Mouse (Mus musculus): ENCODE measurements at regions not wholly inside any gene's neighbourhood (a gene's known extent, or its start where the extent isn't known, plus 50 kb on each side); places are given as distances from the start of the nearest gene placed in this dataset.
"Not testable (repeated sequence)": the region's sequence is repeated elsewhere in the genome, so short reads cannot be mapped to it uniquely, and the experiment has no call there.

DNA sequence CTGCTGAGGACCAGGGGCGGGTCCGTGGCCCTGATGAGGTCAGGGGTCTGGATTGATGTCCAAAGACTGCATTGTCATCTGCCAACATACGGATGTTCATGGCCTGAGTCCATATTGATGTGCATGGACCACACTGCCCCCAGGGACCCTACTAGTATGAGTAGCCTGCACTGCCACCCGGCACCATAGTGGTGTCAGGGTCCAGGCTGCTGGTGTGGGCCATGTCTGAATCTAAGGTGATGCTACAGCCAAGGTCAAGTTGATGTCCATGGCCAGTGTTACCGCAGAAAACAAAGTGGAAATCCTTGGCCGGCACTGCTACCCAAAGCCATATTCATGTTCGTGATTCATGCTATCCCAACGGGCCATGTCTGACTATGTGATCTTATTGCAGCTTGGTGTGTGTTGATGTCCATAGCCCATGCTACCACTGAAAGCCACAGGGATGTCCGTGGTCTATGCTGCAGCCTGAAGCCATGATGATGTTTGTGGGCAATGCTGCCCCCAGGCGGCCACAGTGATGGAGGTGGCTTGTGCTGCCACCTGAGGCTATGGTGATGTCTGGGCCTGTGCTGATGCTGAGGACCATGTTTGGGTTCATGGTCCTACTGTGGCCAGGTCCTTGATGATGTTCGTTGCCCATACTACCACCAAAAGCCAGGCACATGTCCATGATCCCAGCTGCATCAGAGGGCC lies 130.5 kb downstream of the Iqub start:
- ATAC-seq: no peak

DNA sequence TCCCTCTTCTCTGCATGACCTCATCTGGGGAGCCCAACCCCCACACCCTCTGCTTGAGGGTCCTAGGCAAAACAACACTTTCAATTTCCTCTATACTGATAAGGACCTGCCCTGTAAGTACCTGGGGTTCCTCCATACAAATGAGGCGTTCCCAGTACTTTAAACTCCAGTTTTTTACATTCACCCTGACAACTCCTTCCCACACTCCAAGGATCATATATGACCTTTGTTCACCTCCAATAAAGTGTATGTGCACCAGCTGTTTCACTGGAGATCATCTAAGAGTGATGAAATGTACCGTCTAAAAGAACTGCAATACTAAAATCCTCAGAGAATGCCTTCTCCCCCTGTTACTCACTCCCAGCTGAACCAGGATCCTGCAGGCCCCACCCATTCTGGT lies 135.0 kb downstream of the Iqub start:
- no peak for ATAC-seq

DNA sequence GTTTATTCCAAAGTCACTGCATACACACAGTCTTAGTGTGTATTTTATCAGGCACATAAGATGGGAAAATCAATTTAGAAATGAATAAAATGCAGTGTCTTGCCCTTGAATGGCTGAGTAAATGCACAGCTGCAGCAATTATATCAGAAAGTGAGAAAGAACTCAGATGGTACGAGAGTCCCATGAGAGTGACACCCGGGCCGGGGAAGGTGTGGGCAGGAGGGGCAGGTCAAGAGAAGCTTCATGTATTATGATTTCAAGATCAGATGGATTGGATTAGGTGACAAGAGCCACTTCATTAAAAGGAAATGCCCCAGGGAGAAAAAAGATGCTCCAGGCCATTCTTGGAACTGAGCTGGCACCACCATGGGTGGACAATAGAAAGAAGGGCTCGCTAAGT lies 138.1 kb downstream of the Iqub start:
- no peak for ATAC-seq

DNA sequence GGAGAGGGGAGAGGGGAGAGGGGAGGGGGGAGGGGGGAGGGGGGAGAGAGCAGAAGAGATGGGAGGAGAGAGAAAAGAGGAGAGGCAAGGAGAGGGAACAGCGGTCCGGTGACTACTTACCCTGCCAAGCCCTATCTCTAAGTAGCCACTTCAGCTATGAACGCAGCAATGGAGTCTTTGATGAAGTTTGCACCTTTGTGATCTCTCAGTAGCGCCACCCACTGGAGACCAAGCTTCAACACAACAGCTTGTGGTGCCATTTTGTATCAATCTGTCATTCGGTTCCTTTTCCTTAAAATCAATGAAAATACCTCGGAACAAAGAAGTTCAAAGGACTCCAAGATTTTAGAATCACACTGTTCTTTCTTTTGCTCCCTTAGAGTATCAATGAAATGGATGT lies 141.7 kb downstream of the Iqub start:
- ATAC-seq: no peak

DNA sequence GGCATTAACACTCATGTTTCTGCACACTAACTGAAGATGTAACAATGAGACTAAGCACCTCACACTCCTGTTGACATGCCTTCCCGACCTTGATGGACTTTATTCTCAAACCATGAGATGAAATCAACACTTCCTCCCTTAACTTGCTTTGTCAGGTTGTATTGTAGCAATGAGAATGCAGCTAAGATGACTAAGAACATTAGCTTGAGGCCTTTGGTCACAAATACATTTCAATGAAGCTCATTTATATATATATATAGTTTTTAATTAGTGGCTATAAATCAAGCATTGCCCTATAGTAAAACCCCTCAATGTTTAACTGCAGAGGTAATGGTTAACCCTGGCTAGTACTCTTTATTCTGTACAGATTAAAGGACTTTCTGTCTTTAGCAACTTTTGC lies 143.2 kb downstream of the Iqub start:
- ATAC-seq: no peak

DNA sequence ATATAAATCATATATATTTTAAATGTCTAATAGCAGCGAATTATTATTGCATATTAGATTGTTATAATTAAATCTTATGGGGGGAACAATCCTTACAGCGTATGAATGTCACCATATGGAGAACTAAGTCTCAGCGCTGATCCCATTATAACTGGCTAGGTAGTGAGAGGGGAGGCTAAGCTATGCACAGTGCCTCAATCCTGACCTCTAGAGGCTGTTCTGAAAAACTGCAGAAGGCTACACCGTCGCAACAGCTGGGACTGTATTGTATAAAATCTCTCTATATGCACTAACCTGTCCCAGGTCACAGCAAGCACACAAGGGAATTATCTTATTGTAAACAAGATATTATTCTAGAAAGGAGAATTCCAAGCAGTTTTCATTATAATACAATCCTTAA lies 164.0 kb downstream of the Iqub start:
- ATAC-seq: peak; percentile 80

DNA sequence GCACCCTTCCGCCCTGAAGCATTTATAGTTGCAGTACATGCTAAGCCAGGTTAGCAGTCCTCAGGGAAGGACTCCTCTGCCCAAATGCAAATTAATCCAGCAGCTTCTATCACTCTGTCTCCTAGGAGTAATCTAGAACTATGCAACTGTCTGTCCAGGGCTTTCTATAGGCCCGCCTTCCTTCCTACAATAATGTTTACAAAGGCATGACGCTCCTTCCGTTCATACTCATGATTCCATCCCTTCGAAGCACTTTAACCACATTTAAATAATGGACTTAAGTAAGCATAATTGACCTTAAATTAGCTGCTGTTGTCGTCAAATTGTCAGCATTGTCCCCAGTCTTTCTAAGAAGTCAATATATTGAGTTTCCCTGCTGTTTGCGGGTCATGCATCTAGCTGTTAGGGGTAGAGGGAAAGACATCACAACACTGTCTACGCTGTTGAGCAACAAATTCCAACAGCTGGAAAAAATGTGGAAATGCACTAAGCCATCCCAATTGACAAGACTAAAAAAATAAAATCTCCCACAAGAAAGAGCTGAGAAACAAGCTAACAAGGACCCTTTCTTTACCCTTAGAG lies 166.3 kb downstream of the Iqub start:
- peak; percentile 25 for ATAC-seq

DNA sequence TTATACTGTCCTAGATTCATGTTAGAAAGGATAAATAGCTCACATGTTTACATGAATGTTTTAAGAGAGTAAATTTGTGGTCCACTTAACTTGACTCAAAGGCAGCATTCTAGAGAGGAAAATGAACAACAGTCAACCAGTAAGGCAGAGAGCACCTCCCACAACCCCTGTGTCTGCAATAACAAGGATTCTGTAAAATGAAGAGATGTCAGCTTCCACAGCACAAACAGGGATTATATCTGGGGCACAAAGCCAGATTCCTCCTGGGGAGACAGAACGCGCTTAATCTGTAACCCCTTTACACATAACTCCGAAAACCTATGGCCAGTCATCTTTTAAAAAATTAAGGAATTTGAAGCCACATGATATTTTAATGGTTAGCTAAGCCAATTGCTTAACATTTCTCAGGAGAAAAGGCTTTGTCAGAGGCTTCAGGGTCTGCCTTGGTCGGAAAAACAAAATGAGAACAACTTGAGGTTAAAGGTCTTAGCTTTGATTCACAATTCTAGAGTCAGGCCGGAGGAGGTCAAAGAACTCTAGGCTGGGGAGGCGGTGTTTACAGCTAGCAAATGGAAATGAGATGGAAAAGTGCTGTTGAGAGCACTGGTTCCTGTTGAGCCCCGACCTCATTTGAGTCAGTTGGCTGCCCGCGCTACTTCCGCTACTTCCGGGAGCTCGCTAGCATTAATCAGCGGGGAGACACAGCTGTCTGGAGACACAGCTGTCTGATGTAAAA lies 167.0 kb downstream of the Iqub start:
- ATAC-seq: peak; percentile 78

DNA sequence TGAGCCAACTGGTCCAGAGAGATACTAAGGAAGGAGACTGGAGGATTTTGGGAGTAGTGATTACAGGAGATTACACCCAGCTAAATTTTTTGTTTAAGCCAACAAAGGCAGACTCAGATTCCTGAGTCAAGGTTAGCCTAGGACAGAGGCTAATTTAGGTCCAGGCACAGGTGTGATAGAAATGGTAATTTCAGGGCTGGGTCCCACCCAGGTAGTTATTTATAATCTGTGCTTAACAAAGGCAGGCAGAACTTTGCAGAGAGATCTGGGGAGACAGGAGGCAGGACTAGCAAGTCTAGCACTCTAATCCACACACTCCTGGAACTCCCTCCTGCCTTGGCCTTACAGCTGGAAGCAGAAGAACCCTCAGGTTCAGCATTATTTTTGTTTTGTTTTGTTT lies 172.4 kb downstream of the Iqub start:
- no peak for ATAC-seq

DNA sequence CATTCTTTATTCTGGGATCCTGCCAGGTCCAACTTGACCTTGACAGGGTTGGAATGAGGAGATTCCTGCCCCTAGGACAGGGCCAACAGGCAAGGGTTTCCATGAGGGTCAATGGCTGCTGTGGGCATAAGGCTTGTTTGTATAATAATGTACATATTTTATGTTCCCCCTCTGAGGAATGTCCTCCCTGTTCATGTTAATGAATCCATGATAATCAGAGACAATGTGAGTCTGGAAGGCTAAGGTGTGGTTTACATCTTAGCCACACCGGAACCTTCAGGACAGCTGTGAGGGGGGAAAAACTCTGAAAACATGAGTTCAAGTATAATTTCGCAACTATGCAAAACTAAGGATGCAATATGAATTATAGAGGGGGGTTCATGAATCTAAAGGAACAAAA lies 172.8 kb downstream of the Iqub start:
- no peak for ATAC-seq

DNA sequence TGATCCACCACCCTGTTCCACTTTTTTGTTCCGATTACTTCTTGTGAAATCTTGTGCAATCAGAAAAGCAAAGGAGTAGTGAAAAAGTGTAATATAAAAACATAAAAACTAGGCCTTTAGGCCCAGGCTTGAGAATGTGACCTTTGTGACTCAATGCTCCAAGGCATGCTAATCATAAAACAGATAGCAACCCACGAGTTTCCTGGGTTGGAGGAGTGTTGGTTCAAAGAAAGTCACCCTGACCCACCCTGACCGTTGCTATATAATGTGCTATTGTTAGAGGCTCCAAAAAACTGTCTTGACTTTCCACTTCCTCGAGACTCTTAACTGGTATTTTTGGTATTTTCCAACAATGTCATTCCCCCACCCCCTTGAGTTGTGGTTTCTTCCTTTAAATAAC lies 172.2 kb upstream of the Slc13a1 start:
- ATAC-seq: not testable (repeated sequence)

DNA sequence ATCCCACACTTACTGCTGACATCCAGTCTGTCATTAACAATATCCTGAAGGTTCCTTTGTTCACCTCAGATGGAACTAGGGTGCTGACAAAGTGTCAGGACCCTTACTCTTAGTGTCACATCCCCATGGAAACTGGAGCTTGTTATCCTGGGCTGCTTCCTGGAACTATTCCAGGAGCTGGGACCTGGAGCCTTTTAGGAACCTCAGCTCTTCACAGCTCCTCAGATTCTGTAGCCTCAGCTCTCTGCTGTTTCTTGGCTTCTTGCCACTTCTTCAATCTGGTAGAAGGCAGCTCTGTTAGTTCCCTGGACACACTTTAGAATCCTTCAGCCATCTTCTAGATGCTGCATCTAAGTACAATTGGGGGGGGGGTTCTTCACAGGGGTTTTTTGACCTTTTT lies 157.3 kb upstream of the Slc13a1 start:
- ATAC-seq: no peak

DNA sequence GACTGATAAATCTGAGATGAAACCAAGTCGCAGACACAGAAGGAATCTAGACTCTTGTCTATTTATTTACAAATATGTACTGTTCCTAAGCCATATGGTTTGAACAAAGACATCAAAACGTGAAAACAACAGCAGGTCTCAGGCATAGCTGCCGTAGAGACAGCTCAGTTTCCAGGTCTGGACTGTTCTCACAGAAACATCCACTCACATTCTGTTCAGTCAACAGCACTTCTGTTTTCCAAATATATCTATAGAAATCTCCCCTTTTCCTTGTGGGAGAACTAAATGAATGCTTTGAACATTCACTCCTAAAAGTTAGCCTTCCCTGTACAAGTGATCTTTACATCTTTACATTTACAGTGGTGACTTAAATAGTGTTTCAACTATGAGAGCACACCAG lies 156.8 kb upstream of the Slc13a1 start:
- ATAC-seq: no peak

DNA sequence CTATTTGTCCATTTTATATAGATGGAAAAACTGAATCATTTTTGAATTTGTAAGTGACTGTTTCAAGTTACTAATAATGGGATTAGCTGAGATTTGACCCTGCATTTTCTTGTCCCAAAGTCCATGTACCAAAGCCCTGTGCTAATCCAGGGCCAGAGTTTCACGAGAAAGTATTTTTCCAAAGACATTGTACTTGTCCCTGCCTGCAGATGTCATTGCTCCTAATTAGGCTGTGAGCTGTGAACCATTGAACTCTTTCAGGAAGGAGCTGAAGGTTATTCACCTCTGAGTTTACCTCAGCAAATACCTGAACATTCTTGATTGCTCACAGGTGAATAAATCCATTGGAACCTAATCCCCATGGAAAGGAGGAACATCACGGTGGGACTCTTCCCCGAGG lies 154.5 kb upstream of the Slc13a1 start:
- no peak for ATAC-seq

DNA sequence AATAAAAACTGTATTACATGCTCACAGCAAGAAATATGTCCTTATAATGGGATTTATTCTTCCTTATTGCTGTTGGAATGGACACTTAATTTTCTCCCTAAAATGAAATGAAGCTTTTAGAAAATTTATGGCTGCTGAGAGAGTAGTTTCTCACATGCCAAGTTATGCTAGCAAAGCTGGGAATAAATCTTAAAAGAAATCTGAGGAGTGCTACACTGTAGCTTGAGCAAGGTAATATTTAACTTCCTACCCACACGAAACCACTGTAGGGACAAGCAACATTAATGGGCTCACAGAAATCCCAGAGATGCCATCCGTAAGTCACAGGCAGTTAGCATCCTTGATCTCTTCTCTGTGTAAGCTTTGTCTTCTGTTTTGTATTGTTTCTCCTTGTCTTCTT lies 151.0 kb upstream of the Slc13a1 start:
- no peak for ATAC-seq

DNA sequence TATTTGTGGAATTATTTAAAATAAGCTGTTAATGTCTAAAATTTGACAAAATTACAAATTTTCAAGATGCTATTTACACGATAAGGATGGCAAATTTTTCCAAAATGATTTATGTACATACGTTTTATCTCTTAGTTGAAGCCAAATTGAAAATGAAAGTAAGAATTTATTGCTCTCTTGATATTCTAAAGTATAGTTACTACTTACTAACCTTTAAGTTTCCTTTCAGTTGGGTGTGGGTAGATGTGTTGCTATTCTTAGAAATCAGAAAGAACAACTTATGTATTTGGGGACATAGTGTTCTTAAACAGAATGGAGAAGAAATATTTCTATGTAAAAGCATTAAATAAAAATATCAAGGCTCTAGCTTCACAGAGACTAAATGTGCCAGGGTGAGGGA lies 142.8 kb upstream of the Slc13a1 start:
- ATAC-seq: peak; percentile 76

DNA sequence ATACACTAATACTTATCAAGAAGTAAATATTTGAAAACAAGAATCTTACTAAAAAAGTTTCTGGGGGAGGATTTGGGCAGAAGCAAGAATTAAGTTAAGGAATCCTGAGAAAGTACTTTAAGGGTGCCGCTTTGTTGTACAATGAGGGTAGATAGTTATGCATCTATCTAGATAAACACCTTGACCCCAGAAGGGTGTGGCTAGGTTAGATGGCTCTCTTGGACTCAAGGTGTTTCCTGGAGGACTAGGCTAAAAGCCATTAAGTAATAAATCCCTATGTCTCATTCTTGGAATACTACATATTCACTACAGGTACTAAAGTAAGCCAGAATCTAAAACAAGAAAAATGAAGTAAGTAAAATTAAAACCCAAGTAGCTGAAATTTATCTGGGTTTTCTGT lies 141.9 kb upstream of the Slc13a1 start:
- no peak for ATAC-seq

DNA sequence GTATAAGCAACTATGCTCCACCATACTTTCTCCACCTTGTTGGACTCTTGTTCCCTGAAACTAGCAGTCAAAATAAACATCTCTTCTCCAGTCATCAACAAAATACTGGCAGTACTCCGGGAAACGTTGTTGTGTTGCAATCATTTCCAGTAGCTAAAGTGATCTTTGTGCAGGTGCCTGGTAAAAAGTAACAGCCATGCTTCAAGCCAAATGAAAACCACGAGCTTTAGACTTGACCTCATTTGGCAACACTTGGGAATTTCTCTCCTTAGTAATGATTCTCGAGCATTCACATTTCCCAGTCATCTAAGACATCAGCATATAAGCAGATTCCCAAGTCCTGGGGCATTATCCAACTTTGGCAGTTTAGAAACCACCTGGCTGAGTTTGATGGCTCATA lies 133.8 kb upstream of the Slc13a1 start:
- no peak for ATAC-seq

DNA sequence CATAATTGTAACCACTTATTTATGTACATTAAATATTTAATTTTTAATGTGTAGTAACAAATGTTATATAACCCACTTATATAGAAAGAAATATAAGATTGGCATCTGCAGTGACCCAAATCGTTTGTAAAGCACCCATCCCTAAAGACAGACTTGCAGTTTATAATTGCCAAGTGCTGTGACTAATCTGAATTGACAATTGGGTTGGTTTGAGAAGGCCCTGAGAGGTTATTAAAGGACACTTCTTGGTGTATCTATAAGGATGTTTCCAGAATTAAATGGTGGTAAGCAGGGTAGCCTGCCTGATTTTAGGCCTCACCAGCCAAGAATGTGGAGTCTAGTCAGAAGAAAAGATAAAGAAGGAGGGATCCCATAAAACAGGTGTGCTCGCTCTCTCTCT lies 133.3 kb upstream of the Slc13a1 start:
- no peak for ATAC-seq

DNA sequence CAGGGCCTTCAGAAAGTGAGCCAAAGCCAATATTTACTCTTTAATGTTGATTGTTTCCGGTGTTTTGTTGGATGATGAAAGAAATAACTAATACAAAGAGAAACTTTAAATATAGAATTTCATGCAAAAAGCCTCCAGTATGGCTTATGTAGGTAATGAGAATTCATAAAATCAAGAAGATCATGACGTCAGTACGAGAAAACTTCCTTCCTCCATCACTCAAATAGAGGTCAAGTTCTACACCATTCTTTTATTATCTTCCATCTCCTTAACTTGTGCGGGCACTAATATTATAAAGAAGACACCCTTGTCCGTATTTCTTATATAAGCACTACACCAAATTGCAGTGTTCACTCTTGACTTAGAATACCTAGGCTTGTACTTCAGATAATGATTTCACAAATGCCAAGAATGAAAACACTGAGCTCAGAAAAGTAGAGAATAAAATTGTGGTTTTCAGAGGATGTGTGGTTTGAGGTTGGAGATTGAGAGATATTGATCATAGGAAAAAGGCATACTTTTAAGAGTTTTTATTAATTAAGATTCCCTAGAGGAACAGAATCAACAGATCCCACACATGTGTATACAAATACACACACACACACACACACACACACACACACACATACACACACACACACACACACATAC lies 130.8 kb upstream of the Slc13a1 start:
- peak; percentile 81 for ATAC-seq

DNA sequence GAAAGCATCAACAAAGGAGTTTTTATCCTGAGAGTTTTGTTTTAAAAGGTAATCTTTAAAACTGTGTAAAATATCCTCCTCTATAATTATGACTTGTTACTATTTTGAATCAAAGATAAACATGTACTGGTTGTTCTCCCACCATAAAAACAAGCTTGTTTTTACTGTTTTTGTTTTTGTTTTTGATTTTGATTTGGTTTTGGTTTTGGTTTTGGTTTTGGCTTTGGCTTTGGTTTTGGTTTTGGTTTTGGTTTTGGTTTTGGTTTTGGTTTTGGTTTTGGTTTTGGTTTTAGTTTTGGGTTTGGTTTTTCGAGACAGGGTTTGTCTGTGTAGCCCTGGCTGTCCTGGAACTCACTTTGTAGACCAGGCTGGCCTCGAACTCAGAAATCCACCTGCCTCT lies 120.9 kb upstream of the Slc13a1 start:
- ATAC-seq: peak; percentile 40

DNA sequence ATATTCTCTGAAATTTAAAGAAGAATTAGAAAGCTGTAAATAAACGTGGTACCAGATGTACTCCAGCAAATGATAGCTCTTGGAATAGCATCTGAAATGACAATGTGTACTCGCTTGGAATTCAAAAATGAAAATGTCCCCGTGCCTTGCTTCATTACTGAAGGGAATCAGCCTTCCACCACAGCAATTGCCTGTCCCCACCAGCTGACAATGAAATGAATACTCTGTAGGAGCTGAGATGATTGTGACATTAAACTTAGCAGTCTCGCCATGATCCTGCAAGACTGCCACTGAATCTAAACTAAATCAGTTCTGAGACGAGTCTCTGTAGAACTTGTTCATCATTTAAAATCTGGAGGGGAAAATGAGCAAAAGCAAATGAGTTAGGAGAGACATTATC lies 104.9 kb upstream of the Slc13a1 start:
- ATAC-seq: no peak

DNA sequence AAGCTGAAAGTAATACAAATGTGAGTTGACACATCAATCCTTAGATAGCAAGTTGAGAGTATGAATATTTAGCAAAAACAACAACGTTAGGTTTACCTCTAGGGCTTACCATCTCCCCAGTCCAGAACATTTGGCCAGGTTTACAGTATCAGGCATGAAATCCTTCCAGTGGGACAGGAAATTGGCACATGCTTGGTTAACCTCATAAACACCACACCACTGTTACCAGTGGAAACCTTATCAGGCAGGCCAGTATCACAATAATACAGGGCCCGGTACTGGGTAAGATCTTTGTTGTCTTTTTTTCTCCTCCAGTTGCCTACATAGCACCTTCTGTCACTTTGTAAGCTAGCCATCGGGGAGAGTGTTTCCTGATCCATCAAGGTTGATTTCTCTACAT lies 101.7 kb upstream of the Slc13a1 start:
- no peak for ATAC-seq

DNA sequence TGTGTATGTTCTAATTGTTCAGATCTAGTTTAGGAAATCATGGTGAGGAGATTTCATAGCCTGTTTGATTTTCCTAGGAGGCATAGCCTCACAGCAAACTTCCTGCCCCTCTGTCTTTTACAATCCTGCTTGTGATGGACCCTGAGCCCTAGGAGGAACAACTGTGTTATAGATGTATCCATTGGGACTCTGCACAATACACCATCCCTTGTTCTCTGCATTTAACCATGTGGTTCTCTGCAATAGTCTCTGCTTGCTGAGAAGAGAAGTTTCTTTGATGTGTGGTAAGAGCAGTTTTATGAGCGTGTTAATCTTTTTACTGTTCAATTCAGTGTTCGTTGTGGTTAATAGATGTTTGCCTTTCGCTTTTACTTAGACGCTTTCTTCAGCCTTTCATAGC lies 95.9 kb upstream of the Slc13a1 start:
- no peak for ATAC-seq
